8 mouse cellular contexts compared by ENCODE assay signal in genomic region chr2:83725796-83726195, GRCm38 (mm10). TPM values are rescaled to one million over a fixed set of nuclear protein-coding genes. Genes with fewer than 3 reads are reported as not detected.
DNase-seq lines count a peak whose midpoint lies in the region; ATAC-seq and TF ChIP-seq lines count a peak whose summit lies in the region.

No protein-coding gene starts in this region.

- H3K27me3 ChIP-seq in kidney, embryonic 15.5 days, result no peaks in the 10 kb centered on the region
- no peaks in the 10 kb centered on the region for H3K27me3 ChIP-seq in embryonic facial prominence, embryonic 11.5 days (ENCODE audit: control insufficient read depth, insufficient read depth, low read length)
- peaks cover 4% of the 10 kb centered on the region; the same call in 1 of the 2 replicates for H3K27me3 ChIP-seq in midbrain, postnatal 0 days (ENCODE audit: insufficient read depth, low read length)

- no peak for ATAC-seq in kidney, embryonic 15.5 days (replicated peaks; ENCODE audit: low FRiP score)
- no peak for ATAC-seq in embryonic facial prominence, embryonic 11.5 days (replicated peaks; ENCODE audit: insufficient number of reproducible peaks, low FRiP score, low TSS enrichment, low read depth)
- ATAC-seq in midbrain, postnatal 0 days (ENCODE audit: low FRiP score), result no peak
- no peak for ATAC-seq in monocyte, adult 5-6 weeks (replicated peaks; ENCODE audit: insufficient number of reproducible peaks, low FRiP score, low TSS enrichment, poor library complexity, severe bottlenecking)

- no peak for TF ChIP-seq CTCF in midbrain, postnatal 0 days (IDR thresholded peaks at IDR 0.05)

- DNase-seq in kidney, adult 18-20 months, result no peak
- DNase-seq in embryonic facial prominence, embryonic 11.5 days (ENCODE audit: low spot score), result no peak
- DNase-seq in induced T-regulatory cell, adult 2 months (ENCODE audit: low read depth), result peak; percentile 66
- DNase-seq in midbrain, postnatal 0 days (ENCODE audit: low spot score), result no peak
- no peak for DNase-seq in urinary bladder, adult 18-20 months (ENCODE audit: low spot score in 2 of 2)
- no peak for DNase-seq in cerebellum, adult 11-12 months

- no peak overlapping the region for H3K27ac ChIP-seq in kidney, embryonic 15.5 days
- no peak overlapping the region for H3K27ac ChIP-seq in embryonic facial prominence, embryonic 11.5 days (replicated peaks; ENCODE audit: low read depth, low read length)
- no peak overlapping the region for H3K27ac ChIP-seq in midbrain, postnatal 0 days (ENCODE audit: low read depth, low read length)

- H3K4me2 ChIP-seq in kidney, embryonic 15.5 days, result peak overlapping the region; percentile 69
- H3K4me2 ChIP-seq in embryonic facial prominence, embryonic 11.5 days (ENCODE audit: low read depth, low read length), result peak overlapping the region; percentile 67
- peak overlapping the region; percentile 66; the same call in 1 of the 2 replicates for H3K4me2 ChIP-seq in midbrain, postnatal 0 days (ENCODE audit: low read depth, low read length, poor library complexity, severe bottlenecking)

- H3K9me3 ChIP-seq in kidney, embryonic 15.5 days (replicated peaks), result no peaks in the 10 kb centered on the region
- no peaks in the 10 kb centered on the region for H3K9me3 ChIP-seq in embryonic facial prominence, embryonic 11.5 days (replicated peaks; ENCODE audit: control insufficient read depth, low read length)
- H3K9me3 ChIP-seq in midbrain, postnatal 0 days (ENCODE audit: low read length), result no peaks in the 10 kb centered on the region

- H3K4me3 ChIP-seq in kidney, embryonic 15.5 days (replicated peaks), result peak overlapping the region; percentile 90
- H3K4me3 ChIP-seq in embryonic facial prominence, embryonic 11.5 days (ENCODE audit: low read depth, low read length), result peak overlapping the region; percentile 84
- H3K4me3 ChIP-seq in midbrain, postnatal 0 days (ENCODE audit: low read depth, low read length), result peak overlapping the region; percentile 84; the same call in 1 of the 2 replicates

- WGBS in kidney, embryonic 15.5 days, result 48% methylated on average over 4 of the region's 4 CpGs
- WGBS in embryonic facial prominence, embryonic 11.5 days, result 66% methylated on average over 4 of the region's 4 CpGs
- WGBS in midbrain, postnatal 0 days, result 69% methylated on average over 4 of the region's 4 CpGs

- H3K36me3 ChIP-seq in kidney, embryonic 15.5 days, result peaks cover 3% of the 10 kb centered on the region
- no peaks in the 10 kb centered on the region for H3K36me3 ChIP-seq in embryonic facial prominence, embryonic 11.5 days (replicated peaks; ENCODE audit: control insufficient read depth, insufficient read depth, low read depth, low read length)
- no peaks in the 10 kb centered on the region for H3K36me3 ChIP-seq in midbrain, postnatal 0 days (ENCODE audit: insufficient read depth, low read length)

- H3K9ac ChIP-seq in kidney, embryonic 15.5 days, result peak overlapping the region; percentile 96; the same call in 1 of the 2 replicates
- H3K9ac ChIP-seq in embryonic facial prominence, embryonic 11.5 days (replicated peaks; ENCODE audit: low read length), result peak overlapping the region; percentile 96
- H3K9ac ChIP-seq in midbrain, postnatal 0 days (replicated peaks; ENCODE audit: low read length, poor library complexity, severe bottlenecking), result no peak overlapping the region

- H3K4me1 ChIP-seq in kidney, embryonic 15.5 days, result peaks cover 28% of the 10 kb centered on the region
- no peaks in the 10 kb centered on the region for H3K4me1 ChIP-seq in embryonic facial prominence, embryonic 11.5 days (ENCODE audit: control insufficient read depth, insufficient read depth, low read length)
- no peaks in the 10 kb centered on the region for H3K4me1 ChIP-seq in midbrain, postnatal 0 days (ENCODE audit: insufficient read depth, low read length)

RNA-seq across cellular contexts. Expression of gene Itgav, which starts 1.6 kb away (rescaled TPM):
- 101 and 105 TPM in 2 replicates for polyA plus RNA-seq in kidney, embryonic 15.5 days (2015; fragmentation: Nextera tagmentation; extraction: Ambion mirVana)
- polyA plus RNA-seq in embryonic facial prominence, embryonic 11.5 days (2014; fragmentation: Nextera tagmentation; extraction: Ambion mirVana), result 59.7 and 76.1 TPM in 2 replicates
- total RNA-seq in midbrain, postnatal 0 days (2014; rRNA removed), result 30.5 and 30.7 TPM in 2 replicates
- polyA plus RNA-seq in midbrain, postnatal 0 days (2015; fragmentation: Nextera tagmentation; extraction: Ambion mirVana), result 26.7 and 30.8 TPM in 2 replicates
- total RNA-seq in monocyte, adult 5-6 weeks (2017), result 112 to 168 TPM (median 124 TPM) in 3 replicates
